Mouse (Mus musculus): ENCODE data around the gene Ctcfl.

GRCm38 (mm10) chr2:173158390-173159055 is 39.2 kb upstream of the Ctcfl start:
- TF ChIP-seq EP300 (IDR thresholded peaks at IDR 0.05; ENCODE audit: low read depth) (peak; percentile 22; the same call in 1 of the 2 replicates), CTCF (IDR thresholded peaks at IDR 0.05; ENCODE audit: low read depth) (no peak)

All from liver, postnatal 0 days (tissue).